Mouse (Mus musculus): ENCODE data around the gene Vps37b. TPM values are rescaled to one million over a fixed set of nuclear protein-coding genes. Genes with fewer than 3 reads are reported as not detected.

Gene Vps37b
- polyA plus RNA-seq, 1 experiment from 2014 or later: 30.7 TPM

- Histone ChIP-seq H3K27me3 (ENCODE audit: insufficient read depth, low read length) (no peaks in the 10 kb centered on the region), H3K9me3 (replicated peaks; ENCODE audit: low read length) (no peaks in the 10 kb centered on the region), H3K27ac (no peak overlapping the region), H3K36me3 (ENCODE audit: insufficient read depth, low read length) (no peaks in the 10 kb centered on the region), H3K4me2 (ENCODE audit: low read length) (no peak overlapping the region), H3K4me3 (replicated peaks; ENCODE audit: low read depth, low read length) (no peak overlapping the region), H3K4me1 (replicated peaks; ENCODE audit: insufficient read depth, low read length) (no peaks in the 10 kb centered on the region), H3K9ac (ENCODE audit: low read depth, low read length) (no peak overlapping the region)
- WGBS: 87% methylated on average over 6 of the region's 6 CpGs
- no peak for TF ChIP-seq CTCF (IDR thresholded peaks at IDR 0.05; ENCODE audit: low read depth)
- no peak for DNase-seq (ENCODE audit: low spot score)
- ATAC-seq (replicated peaks; ENCODE audit: low FRiP score, low read depth): no peak
Measured at GRCm38 (mm10) chr5:124039602-124040001, 7.5 kb upstream of the Vps37b start.

GRCm38 (mm10) chr5:124036836-124037235 is 4.8 kb upstream of the Vps37b start:
- no peak for ATAC-seq (replicated peaks; ENCODE audit: low FRiP score, low read depth)
- DNase-seq (ENCODE audit: low spot score): no peak
- Histone ChIP-seq H3K27me3 (ENCODE audit: insufficient read depth, low read length) (no peaks in the 10 kb centered on the region), H3K4me2 (ENCODE audit: low read length) (no peak overlapping the region), H3K36me3 (ENCODE audit: insufficient read depth, low read length) (no peaks in the 10 kb centered on the region), H3K9me3 (replicated peaks; ENCODE audit: low read length) (no peaks in the 10 kb centered on the region), H3K9ac (ENCODE audit: low read depth, low read length) (no peak overlapping the region), H3K4me3 (replicated peaks; ENCODE audit: low read depth, low read length) (no peak overlapping the region), H3K4me1 (replicated peaks; ENCODE audit: insufficient read depth, low read length) (no peaks in the 10 kb centered on the region), H3K27ac (no peak overlapping the region)
- WGBS: 76% methylated on average over 5 of the region's 5 CpGs
- no peak for TF ChIP-seq CTCF (IDR thresholded peaks at IDR 0.05; ENCODE audit: low read depth)

DNA sequence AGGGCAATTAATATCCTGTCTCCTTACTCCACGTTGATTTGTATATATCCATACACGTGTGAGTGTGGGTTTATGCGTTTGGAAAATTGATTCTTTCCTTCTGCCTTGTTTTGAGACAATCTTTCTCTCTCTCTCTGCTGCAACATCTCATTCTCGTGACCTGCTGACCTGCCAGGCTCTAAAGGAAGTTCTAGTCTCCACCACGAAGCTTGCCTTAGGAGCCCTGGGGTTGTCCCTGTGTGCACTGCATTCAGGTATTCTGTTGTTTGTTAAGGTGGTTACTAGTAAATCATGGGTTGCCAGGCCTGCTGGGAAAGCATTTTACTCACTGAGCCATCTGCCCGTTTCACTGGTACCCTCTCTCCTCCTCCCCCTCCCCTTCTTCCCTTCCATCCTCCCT is 4.3 kb upstream of the Vps37b start:
- 48% methylated on average over 6 of the region's 6 CpGs for WGBS
- no peaks in the 10 kb centered on the region for H3K27me3 ChIP-seq (ENCODE audit: insufficient read depth, low read length)
- no peaks in the 10 kb centered on the region for H3K9me3 ChIP-seq (replicated peaks; ENCODE audit: low read length)
- H3K4me2 ChIP-seq (ENCODE audit: low read length): no peak overlapping the region
- H3K4me3 ChIP-seq (replicated peaks; ENCODE audit: low read depth, low read length): no peak overlapping the region
- TF ChIP-seq CTCF (IDR thresholded peaks at IDR 0.05; ENCODE audit: low read depth): no peak
- H3K4me1 ChIP-seq (replicated peaks; ENCODE audit: insufficient read depth, low read length): no peaks in the 10 kb centered on the region
- H3K36me3 ChIP-seq (ENCODE audit: insufficient read depth, low read length): no peaks in the 10 kb centered on the region
- no peak for ATAC-seq (replicated peaks; ENCODE audit: low FRiP score, low read depth)
- no peak overlapping the region for H3K9ac ChIP-seq (ENCODE audit: low read depth, low read length)
- no peak overlapping the region for H3K27ac ChIP-seq
- DNase-seq (ENCODE audit: low spot score): no peak

DNA sequence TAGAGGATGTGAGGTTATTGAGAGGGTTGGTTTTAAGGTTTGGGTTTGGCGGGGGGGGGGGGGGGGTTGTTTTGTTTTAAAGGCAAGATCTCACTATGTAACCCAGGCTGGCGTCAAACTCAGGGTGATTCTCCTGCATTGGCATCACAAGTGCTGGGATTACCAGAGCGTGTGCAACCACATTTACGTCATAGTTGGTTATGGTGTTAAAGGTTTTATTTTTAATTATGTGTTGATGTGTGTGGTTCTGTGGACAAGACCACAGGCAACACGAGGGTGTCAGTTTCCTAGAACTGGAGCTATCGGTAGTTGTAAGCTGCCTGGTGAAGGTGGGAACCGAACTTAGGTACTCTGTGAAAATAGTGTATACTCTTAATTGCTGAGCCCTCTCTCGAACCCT is 3.7 kb upstream of the Vps37b start:
- Histone ChIP-seq H3K36me3 (ENCODE audit: insufficient read depth, low read length) (no peaks in the 10 kb centered on the region), H3K4me2 (ENCODE audit: low read length) (no peak overlapping the region), H3K4me1 (replicated peaks; ENCODE audit: insufficient read depth, low read length) (no peaks in the 10 kb centered on the region; the same call in 1 of the 2 replicates), H3K4me3 (replicated peaks; ENCODE audit: low read depth, low read length) (no peak overlapping the region), H3K9ac (ENCODE audit: low read depth, low read length) (no peak overlapping the region), H3K9me3 (replicated peaks; ENCODE audit: low read length) (no peaks in the 10 kb centered on the region), H3K27ac (no peak overlapping the region), H3K27me3 (ENCODE audit: insufficient read depth, low read length) (no peaks in the 10 kb centered on the region)
- no peak for TF ChIP-seq CTCF (IDR thresholded peaks at IDR 0.05; ENCODE audit: low read depth)
- WGBS: 65% methylated on average over 8 of the region's 8 CpGs
- no peak for DNase-seq (ENCODE audit: low spot score)
- ATAC-seq (replicated peaks; ENCODE audit: low FRiP score, low read depth): no peak

DNA sequence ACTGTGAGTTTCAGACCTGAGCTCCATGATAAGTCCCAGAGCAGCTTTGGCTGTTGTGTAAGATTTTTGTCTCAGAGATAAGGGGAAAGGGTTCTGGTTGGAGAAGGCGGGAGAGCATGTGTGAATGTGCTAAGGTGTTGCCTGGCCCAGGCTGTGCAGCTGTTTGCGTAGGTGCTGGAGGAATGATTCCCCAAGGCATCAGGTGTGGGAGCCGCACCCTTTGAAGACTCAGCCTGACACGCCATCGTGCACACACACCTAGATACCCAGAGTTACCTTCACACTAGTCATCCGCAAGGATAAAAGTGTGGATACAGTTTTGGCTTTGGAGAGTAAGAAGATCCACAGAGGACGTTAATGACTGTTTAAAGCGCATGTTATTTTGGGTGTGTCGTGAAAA is 3.3 kb upstream of the Vps37b start:
- DNase-seq (ENCODE audit: low spot score) (no peak), ATAC-seq (replicated peaks; ENCODE audit: low FRiP score, low read depth) (no peak)
- H3K9ac ChIP-seq (ENCODE audit: low read depth, low read length): no peak overlapping the region
- H3K4me2 ChIP-seq (ENCODE audit: low read length): no peak overlapping the region
- H3K4me1 ChIP-seq (replicated peaks; ENCODE audit: insufficient read depth, low read length): peaks cover under 1% of the 10 kb centered on the region
- no peak overlapping the region for H3K27ac ChIP-seq
- H3K4me3 ChIP-seq (replicated peaks; ENCODE audit: low read depth, low read length): no peak overlapping the region
- 83% methylated on average over 9 of the region's 9 CpGs for WGBS
- H3K9me3 ChIP-seq (replicated peaks; ENCODE audit: low read length): no peaks in the 10 kb centered on the region
- no peak for TF ChIP-seq CTCF (IDR thresholded peaks at IDR 0.05; ENCODE audit: low read depth)
- H3K27me3 ChIP-seq (ENCODE audit: insufficient read depth, low read length): no peaks in the 10 kb centered on the region
- H3K36me3 ChIP-seq (ENCODE audit: insufficient read depth, low read length): no peaks in the 10 kb centered on the region

GRCm38 (mm10) chr5:124034471-124034870 is 2.4 kb upstream of the Vps37b start:
- DNase-seq (ENCODE audit: low spot score): no peak
- no peaks in the 10 kb centered on the region for H3K36me3 ChIP-seq (ENCODE audit: insufficient read depth, low read length)
- TF ChIP-seq CTCF (IDR thresholded peaks at IDR 0.05; ENCODE audit: low read depth): no peak
- H3K9me3 ChIP-seq (replicated peaks; ENCODE audit: low read length): no peaks in the 10 kb centered on the region
- peaks cover 10% of the 10 kb centered on the region for H3K4me1 ChIP-seq (replicated peaks; ENCODE audit: insufficient read depth, low read length)
- 67% methylated on average over 11 of the region's 11 CpGs for WGBS
- H3K4me2 ChIP-seq (ENCODE audit: low read length): no peak overlapping the region
- H3K9ac ChIP-seq (ENCODE audit: low read depth, low read length): no peak overlapping the region
- no peak overlapping the region for H3K27ac ChIP-seq
- H3K4me3 ChIP-seq (replicated peaks; ENCODE audit: low read depth, low read length): no peak overlapping the region
- no peaks in the 10 kb centered on the region for H3K27me3 ChIP-seq (ENCODE audit: insufficient read depth, low read length)
- ATAC-seq (replicated peaks; ENCODE audit: low FRiP score, low read depth): no peak

All from kidney, postnatal 0 days (tissue).